Mouse (Mus musculus) frontal cortex, postnatal 36 days (tissue): ENCODE measurements around the gene Osbpl10.
A peak's percentile ranks its signal among the peaks of the same experiment; 100 is the strongest.
"Not testable (repeated sequence)": the region's sequence is repeated elsewhere in the genome, so short reads cannot be mapped to it uniquely, and the experiment has no call there.

Experiments used
- DNase-seq, 2 experiments: peaks; one replicate each; pipeline ENCODE4 v3.0.0; 2022; ENCODE audit warnings: low spot score in 2 of 2

Gene Osbpl10

DNA sequence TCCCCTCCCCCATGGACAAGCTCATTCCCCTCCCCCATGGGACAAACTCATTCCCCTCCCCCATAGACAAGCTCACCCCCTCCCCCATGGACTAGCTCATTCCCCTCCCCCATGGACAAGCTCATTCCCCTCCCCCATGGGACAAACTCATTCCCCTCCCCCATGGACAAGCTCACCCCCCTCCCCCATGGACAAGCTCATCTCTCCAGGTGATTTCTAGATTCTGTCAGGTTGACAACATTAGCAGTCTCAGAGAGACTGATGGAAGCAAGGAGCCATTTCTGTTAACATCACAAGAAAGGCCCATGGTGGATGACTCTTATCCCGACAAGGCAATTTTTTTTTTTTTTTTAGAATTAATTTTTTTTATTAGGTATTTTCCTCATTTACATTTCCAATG is 52.7 kb downstream of the Osbpl10 start:
- not testable (repeated sequence) for DNase-seq

DNA sequence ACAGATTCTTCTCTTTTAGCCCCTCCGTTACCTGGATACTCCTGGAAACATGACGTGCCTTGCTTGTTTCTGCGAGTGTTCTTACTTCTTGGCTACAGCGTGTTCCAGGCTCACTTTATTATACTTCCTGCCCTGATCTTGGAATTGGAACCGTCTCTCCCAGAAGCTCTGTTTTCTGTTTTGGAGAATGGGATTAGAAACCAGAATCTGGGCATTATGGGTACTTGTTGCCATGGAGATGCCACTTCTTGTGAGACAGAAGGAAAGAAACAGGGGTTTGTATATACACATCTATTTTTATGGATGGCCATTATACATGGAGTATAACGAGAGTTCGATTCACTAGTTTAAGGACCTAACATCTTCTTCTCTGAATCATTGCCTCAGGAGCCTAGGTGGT is 54.4 kb downstream of the Osbpl10 start:
- no peak for DNase-seq

DNA sequence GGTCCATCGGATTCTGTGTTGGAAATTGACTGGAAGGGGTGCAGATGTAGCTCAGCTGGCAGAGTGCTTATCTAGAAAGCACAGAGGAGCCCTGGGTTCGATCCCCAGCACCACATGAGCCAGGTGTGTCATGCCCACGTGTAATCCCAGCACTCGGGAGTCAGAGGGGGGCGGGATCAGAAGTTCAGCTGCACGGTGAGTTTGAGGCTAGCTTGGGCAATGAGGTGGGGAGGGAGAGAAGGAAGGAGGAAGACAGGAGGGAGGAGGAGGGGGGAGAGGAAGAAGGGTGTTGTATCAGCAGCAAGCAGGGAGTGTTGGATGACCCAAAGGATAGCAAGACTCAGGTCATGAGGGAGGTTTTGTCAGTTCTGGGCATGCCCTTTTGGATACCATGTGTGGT is 55.9 kb downstream of the Osbpl10 start:
- DNase-seq: no peak

DNA sequence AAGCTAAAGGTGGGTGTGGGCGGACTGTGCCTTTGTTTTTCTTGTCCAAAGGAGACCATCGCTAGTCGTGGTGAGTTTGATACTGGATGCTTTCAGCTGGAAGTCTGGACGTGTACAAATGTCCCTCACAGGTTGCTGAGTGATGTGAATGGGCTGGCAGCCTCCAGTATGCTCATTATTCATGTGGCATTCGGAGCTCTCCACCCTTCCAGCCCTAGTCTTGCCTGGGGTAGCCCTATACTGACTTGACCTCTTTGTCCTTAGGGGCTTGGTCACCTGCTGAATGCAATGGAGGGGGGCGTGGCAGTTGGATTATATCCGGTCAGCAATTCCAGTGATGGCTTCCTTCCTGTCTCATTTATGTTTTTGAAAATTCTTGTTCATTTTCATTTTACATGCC is 56.4 kb downstream of the Osbpl10 start:
- no peak for DNase-seq

DNA sequence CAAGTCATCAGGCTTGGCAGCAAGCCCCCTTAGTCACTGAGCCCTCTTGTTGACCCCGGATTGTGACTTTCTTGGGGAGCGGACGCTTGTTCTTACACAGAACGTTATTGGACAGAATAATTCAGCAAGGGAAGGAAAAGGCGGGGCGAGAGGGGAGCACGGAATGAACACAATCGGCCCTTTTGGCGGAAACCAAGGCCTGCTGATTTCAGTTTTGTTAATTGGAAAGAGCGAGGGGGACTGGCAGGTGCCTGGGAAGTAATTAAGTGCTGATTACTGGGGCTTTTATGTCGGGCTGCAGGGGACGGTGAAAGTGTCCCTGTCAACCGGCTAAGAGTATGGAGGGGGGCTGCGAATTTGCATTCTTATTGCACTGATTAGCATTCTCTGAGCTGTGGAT is 59.8 kb downstream of the Osbpl10 start:
- DNase-seq: no peak

DNA sequence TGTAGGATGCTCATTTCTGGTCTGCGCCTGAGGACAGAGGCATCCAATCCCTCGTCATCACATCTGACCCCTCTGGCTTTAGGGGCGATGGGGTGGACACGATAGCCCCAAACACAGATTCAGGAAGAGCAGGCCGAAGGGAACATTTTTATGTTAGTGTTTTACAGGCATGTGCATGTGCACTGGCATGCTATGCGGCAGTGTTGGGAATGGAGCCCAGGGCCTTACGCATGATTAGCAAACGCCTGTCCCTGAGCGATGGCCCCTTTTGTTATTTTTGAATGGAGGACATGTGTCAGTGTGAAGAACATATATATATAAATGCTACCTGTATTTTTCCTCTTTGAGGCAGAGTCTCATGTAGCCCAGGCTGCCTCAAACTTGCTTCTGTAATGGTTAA is 60.3 kb downstream of the Osbpl10 start:
- no peak for DNase-seq

DNA sequence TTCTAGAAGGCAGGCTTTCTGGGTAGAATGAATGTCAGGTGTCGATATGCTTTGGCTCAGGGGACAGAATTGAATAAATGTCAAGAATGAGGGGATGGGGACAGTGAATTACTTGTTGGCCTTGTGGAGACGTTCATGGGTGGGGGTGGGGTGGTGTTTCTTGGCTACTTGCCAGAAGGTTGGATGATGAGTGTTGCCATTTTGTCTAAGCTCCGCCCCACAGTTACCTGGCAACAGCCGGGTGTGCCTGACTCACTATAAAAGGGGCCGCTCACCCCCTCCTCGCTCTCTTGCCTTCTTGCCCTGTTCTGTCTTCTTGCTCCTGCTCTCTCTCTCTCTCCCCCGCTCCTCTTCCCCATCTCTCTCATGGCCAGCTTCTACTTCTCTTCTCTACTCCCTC is 60.9 kb downstream of the Osbpl10 start:
- DNase-seq: no peak

DNA sequence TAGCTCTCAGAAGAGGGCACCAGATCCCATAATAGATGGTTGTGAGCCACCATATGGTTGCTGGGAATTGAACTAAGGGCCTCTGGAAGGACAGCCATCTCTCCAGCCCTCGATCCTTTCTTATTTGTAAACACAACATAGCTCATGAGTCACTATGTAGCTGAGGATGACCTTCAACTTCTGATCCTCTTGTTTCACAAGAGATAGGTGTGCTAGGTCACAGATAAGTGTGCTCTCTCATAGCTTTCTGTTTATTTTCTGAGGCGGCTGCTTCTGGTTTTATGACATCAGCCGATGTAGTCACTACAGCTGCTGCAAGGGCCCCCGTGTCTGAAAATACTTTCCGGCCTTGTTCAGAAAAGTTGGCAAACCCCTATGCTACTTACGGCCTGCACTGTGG is 64.2 kb downstream of the Osbpl10 start:
- DNase-seq: no peak

DNA sequence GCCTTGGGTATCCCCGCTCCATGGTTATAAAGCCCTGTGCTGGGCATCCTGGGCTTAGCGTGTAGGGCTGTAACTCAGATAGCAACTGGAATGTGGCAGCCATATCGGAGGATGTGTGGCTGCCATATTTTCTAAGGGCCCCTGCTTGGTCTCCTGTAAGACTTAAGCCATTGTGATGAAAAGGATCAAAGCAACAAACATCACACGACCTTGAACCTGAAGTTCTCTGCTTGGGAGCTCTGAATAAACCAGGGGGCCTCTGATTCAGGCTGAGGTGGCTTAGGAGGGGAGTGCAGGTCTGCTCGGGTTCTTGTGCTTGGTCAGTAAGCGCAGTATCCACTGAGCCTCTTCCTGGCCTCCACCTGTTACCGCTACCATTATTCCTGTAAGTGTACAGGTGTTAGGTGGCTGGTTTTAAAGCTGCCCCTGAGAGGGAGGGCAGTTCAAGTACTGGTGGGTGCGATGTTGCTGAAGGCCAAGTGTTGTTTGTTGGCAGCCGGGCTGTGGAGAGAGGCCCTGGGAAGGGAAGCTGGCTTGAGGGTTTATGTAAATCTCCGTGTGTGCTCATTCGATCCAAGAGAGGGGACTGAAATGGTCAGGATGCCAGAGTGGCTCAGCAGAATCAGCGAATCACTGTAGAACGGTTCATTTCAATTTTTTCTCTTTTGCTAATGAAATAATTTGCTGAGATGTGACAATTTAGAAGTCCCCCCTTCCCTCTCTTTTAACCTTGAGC is 64.8 kb downstream of the Osbpl10 start:
- DNase-seq: no peak

DNA sequence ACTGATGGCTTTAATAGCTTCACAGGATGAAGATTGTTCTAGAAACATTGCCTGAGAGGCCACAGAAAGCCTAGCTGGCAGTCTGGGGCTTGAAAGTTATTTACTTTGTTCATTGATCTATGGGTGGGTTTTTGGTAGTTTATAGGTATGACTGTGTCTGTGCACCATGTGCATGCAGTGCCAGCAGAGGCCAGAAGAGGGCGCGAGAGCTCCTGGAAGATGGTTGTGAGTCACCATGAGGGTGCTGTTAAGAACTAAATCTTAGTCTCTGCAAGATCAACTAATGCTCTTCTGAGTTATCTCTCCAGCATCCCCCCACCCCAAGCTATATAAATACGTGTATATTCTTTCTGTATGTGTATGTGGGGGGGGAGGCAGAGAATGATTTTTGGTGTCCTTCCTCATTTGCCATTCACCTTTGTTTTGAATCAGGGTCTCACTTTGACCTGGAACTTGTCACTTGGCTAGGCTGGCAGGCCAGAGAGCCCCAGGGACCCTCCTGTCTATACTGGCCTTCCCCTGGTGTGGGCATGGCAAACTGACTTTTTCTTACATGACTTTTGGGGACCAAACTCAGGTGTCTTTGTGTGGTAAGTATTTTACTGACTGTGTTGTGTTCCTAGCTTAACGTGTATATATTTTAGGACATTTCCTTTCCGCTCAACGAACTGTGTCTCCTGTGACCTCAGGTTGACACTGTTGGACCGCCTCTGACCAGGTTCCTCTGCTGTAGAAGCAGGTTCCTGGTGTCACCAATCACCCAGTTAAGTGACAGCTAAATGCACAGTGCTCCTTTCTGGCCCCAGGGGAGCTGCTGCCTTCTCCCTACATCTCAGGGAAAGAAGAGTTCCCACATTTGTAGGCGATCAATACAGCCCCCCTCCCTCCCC is 65.8 kb downstream of the Osbpl10 start:
- no peak for DNase-seq

DNA sequence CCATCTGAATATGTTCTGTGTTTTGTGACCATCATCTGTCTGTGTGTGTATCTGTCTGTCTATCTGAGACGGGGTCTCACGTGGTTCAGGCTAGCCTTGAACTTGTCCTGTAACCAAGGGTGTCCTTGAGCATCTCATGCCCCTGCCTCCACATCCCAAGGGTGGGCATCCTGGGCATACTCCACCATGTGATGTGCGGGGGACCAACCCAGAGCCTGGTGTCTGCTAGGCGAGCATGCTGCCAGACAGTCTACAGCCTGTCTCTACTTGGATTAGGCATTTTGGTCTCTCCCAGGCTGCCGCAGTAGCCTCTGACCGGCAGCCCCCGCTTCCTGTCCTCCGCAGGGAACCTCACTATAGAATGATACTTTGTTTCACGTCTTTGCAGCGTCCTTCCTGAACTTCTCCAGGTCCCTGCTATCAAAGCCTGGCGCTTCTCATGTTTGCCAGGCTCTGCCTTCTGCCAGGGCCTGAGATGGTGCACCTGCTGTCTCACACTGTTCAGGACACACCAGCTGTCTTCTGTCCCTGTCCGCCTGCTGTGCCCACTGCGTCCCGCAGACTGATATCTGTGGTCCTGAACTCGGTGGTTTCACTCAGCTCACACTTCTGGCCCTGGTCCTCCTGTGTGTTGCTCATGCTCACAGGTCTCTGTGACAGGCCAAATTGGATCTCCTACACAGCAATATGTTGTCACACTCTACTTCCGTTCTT is 66.9 kb downstream of the Osbpl10 start:
- no peak for DNase-seq

DNA sequence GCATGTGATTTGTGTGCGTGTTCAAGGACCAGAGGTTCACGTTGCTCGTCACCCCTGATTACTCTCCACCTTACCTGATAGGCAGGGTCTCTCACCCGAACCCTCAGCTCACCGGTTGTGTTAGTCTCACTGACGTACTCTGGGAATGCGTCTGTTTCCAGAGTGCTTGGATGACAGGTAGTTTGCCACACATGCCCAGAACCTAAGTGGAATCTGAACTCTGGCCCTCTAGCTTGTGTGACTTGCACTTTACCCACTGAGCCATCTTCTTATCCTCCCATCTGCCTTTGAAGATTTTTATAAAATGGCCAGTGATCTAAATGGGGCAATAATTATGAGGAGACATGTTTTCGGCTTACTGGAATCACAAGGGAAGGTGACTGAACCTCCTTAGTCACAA is 68.3 kb downstream of the Osbpl10 start:
- no peak for DNase-seq

DNA sequence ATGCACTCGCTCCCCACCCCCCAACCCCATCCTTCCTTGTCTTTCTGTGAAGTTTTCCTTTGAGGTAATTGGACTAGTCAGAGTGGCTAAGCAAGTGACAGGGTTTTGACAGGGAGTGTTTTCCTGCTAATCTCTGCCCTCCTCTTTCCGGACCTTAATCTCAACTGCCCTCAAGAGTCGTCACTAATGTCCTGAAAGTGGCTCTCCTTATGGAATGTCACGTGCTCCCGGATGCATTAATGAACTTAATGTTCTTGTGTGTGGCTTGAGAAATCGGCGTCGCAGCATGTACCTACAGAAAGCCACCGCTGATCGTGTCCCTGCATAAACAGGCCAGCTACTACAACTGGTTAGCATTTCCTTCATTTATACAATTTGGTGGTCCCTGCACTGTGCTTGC is 70.0 kb downstream of the Osbpl10 start:
- no peak for DNase-seq

DNA sequence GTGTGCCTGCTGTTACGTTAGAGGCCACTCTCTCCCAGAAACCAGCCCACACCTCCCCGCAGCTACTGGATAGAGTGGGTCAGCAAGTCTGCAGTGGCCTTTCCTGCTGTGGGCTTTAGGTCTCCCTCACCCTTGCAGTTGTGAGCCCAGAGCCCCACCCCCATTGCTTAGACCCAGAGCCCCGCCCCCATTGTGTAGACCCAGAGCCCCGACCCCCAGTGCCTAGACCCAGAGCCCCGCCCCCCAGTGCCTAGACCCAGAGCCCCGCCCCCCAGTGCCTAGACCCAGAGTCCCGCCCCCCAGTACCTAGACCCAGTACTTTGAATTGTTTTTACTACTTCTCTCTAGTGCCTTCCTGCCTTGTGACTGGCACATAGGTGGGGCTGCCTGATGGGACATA is 70.5 kb downstream of the Osbpl10 start:
- DNase-seq: no peak

DNA sequence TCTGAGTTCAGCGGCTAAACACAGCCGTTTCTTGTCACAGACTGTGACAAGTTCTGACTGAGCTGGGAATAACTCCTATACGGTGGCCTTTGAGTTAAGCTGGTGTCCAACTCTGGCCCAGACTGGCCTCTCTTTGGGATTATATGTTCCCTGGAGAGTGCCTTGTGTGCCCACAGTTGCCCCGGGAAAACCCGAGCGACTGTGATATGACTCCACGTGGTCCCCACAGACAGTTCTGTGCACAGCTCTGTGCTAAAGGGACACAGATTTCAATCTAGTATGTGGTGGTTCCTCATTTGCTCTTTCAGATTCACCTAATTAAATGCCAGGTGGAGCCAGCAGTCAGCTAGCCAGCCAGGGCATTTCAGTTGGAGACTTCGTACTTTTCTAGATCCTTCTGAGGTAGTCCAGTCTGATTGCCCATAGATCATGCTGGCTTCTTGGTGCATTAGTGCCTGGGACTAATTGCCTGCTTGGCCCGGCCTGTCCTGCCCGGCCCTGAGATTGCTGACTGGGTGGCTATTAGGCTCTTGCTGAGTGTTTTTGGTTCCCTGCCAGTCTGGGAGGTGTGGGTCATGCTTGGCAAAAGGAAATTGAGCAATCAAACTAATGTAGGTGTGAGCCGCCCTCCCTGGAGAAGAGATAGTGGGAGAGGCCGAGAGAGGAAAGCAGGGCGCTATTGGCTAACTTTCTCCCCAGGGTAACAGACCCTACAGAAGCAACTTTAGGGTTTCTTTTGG is 71.8 kb downstream of the Osbpl10 start:
- DNase-seq: no peak

DNA sequence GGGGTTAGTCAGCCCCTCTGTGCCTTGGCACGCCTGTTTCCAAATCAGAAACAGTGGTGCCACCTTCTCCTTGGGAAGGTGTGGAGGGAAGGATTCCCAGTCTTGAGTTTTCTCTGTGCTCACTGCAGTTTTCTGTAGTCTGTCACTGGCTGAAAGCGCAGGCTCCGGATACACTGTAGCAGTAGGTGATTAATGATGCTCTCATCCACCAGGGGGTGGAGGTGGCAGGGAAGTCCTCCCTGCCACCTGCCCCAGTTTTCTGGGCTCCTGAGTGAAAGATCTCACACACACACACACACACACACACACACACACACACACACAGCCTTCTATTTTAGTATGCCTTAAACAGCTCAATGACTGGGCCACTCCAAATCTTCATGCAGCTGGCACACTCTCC is 73.6 kb downstream of the Osbpl10 start:
- DNase-seq: peak; percentile 35 to 56

DNA sequence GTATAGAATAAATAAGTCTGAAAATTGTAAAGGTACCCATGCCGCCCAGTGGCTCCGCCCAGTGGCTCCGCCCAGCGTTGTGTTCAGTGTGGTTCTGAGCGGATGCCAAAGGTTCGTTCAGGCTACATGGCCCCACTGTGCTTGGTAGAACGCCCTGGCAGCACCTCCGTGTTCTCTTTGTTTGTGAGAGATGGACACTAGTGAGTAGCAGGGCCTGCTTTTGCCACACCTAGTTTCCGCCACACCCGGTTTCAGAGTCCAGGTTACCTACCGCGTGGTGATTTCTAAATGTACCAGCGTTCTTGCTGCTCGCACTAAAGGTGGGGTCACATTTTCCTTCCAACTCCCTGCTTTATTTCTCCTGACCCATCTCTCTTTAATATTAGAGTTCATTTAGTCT is 75.4 kb downstream of the Osbpl10 start:
- no peak for DNase-seq

DNA sequence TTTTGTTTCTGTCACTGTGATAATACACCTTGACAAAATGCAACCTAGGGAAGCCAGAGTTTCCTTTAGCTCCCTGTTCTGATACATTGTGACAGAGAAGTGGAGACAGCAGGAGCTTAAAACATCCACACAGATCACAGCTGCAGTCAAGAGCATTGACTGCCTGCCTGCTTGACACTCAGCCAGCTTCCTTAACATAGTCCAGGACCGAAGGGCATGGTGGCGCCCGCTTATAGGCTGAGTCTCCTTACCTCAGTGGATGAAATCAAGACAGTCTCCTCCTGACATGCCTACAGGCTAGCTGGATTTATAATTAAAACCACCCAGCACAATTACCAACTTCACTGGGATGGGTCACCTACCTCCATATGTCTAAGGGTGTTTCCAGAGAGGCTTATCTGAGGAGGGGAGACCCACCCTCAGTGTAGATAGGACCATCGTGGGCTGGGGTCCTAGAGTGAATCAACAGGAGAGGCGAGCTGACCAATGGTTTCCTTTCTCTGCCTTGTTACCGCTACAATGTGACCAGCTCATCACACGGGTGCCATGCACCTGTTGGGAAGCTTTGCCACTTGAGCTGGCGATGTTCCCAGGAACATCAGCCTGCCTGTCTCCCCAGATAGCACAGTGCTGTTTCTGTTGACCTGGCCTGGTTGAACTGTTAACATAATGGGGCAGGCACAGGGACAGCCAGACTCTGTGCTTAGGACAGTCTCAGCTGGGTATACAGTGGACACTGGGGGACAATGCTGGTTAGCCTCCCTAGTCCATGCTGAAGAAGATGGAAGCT is 76.9 kb downstream of the Osbpl10 start:
- no peak for DNase-seq

DNA sequence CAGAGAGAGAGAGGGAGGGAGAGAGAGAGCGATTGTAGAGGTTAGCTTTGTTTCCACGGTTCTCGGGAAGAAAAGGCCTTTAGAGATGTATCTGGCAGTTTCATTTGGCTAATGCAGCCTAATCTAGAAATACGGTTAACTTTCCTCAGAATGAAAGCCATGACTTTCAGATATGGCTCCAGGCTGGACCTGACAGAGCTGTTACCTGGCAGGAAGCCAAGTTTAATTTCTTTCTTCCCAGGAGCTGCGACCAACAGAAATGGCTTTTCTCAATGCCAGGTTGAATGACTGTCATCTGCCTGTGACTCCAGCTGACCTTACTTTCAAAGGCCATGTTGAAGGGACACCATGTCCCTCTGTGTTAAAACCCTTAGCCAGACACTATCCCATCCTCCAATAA is 80.4 kb downstream of the Osbpl10 start:
- no peak for DNase-seq

DNA sequence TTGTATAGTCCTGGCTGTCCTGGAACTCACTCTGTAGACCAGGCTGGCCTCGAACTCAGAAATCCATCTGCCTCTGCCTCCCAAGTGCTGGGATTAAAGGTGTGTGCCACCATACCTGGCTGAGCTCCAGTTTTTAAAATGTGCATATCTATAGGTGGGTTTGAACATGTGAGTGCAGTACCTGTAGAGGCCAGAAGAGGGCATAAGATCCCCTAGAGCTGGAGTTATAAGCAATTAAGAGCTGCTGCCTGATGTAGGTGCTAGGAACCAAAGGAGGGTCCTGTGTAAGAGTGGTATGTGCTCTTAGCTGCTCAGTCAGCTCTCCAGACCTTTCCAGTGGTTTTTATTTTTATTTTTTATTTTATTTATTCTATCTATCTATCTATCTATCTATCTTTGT is 86.5 kb downstream of the Osbpl10 start:
- DNase-seq: no peak

DNA sequence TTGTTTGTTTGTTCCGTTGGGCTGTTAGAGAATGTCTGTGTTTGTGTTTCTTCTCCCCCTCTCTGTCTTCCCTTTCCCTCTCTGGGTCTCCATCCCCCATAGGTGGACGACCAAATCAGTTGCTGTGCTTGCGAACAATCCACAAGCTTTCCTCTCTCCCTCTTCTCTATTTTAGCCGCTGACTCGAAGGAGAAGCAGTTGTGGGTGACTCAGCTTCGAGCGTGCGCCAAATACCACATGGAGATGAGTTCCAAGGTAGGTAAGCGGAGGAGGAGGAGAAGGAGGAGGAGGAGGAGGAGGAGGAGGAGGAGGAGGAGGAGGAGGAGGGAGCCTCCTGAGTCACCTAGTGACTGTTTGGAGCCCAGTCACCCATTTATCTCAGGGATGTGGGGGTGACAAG is 88.7 kb downstream of the Osbpl10 start:
- DNase-seq: peak; percentile 51 to 56
